Mouse (Mus musculus) heart, postnatal 10 days (tissue): Measurements from ENCODE around the gene Ak8. TPM values are rescaled to one million over a fixed set of nuclear protein-coding genes. Genes with fewer than 3 reads are reported as not detected.

Experiments used
- DNase-seq, 2 experiments: peaks; one replicate each; pipeline ENCODE4 v3.0.0; 2021
- intact Hi-C: fragments of 180-260 bp; cut with DNase I; formaldehyde crosslinking; loops from one replicate; pipeline ENCODE4 v1.15.1; 2025
- microRNA-seq, 2 experiments: library from miRNA; unstranded; fragments of <30 nt; microRNA quantifications; one replicate each; pipeline ENCODE4 v1.2.0; 2022
- total RNA-seq, 2 experiments: library from RNA; stranded (reverse); gene quantifications; 2 replicates each; pipeline ENCODE4 v1.2.3; 2021

The Ak8 gene
- total RNA-seq, 2 experiments from 2014 or later, result not detected

GRCm38 (mm10) chr2:28859303-28859702 lies 159.3 kb downstream of the Ak8 start:
- no peak for DNase-seq
- intact Hi-C loops, result loop anchor here (5.0 to 10.0 kb wide), 3 partner anchors 102 to 193 kb away; no protein-coding TSS in a partner anchor

DNA sequence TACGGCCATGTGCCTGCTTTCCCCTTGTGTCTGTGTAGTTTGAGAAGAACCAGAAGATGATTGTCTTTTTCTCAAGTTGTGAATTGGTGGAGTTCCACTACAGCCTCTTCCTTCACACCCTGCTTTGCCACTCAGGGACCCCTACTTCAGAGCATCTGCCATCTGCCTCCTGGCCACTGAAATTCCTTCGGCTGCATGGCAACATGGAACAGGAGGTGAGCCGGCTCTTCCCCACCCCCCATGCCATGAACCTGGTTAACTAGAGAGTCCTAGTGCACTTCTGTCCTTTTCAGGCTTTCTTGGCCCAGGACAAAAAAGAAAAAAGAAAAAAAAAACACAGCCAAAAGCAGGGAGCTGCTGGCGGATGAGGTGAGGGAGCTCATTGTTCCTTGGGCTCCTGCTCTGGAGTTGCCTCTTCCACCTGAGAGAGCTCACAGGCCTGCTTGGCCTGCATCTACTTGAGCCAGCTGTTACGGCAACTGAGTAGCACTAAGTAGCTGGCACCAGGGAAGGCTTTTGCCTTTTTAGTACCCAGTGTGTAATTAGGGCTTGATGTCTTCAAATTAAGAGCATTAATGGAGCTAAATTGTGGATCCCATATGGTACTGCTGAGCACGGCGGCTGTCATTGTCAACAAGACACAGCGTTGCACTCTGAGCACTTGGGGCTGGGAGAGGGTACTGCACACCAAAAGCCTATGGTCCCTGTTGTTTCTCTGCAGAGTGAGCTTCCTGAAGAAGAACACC lies 160.9 kb downstream of the Ak8 start:
- intact Hi-C loops, result no loop called here
- DNase-seq, result no peak

Small RNA genes within 50 kb of the gene (microRNA-seq; reads per million reads assigned to microRNA genes)
- gene Mir3088, result 0 to 0.47 reads per million in 2 experiments

Other genes starting within 250 kb of the Ak8 start
- under 1 TPM in 1 of 2 experiments, not detected in 1; 0.34 TPM for gene 1700007K13Rik, start 233.8 kb upstream of the Ak8 start, total RNA-seq
- gene Mrps2, start 232.1 kb upstream of the Ak8 start, total RNA-seq, result 10 to 100 TPM; 45.1 to 48.3 TPM
- 1 to 10 TPM; 2.5 to 2.8 TPM for gene Gbgt1, start 203.3 kb upstream of the Ak8 start, total RNA-seq
- gene Gm10134, start 194.1 kb upstream of the Ak8 start, total RNA-seq, result 1 to 10 TPM; 1.7 to 2.8 TPM
- gene Ralgds, start 187.0 kb upstream of the Ak8 start, total RNA-seq, result 10 to 100 TPM; 20.6 to 26.6 TPM
- not detected for gene Cel, start 136.8 kb upstream of the Ak8 start, total RNA-seq
- gene Gtf3c5, start 116.4 kb upstream of the Ak8 start, total RNA-seq, result 10 to 100 TPM; 14.1 to 15.4 TPM
- gene Gfi1b, start 78.2 kb upstream of the Ak8 start, total RNA-seq, result not detected
- 10 to 100 TPM; 16.4 to 19.8 TPM for gene Tsc1, start 58.9 kb upstream of the Ak8 start, total RNA-seq
- gene Spaca9, start 437 bp upstream of the Ak8 start, total RNA-seq, result not detected
- gene Gtf3c4, start 140.2 kb downstream of the Ak8 start, total RNA-seq, result 10 to 100 TPM; 21.9 to 27.2 TPM
- gene Ddx31, start 140.2 kb downstream of the Ak8 start, total RNA-seq, result 1 to 10 TPM; 3.9 to 5.0 TPM
- gene Barhl1, start 216.5 kb downstream of the Ak8 start, total RNA-seq, result not detected